8 mouse cellular contexts compared by ENCODE assay signal in the genomic region with DNA sequence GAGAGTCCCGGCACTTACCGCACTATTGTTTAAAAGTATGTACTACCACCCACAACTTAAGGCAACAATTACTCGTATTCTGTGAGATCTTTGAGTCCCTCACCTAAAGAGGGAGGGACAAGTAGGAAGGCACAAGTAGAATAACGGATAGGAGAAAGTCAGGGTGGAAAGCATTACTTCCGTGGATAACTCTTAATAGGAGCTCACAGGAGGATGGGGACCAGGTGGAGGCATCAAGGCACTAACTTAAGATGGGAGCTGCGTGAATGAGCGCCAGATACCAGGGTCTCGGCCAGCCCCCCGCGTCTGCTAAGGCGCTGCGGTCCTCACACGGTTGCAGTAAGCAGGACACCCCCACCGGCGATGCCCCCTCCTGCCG. TPM values are rescaled to one million over a fixed set of nuclear protein-coding genes. Genes with fewer than 3 reads are reported as not detected.
DNase-seq lines count a peak whose midpoint lies in the region; ATAC-seq and TF ChIP-seq lines count a peak whose summit lies in the region.

No protein-coding gene starts in this region.

- TF ChIP-seq POLR2A in cortical plate, adult 2 months (IDR thresholded peaks at IDR 0.05; ENCODE audit: extremely low read depth, insufficient read depth, low read length), result no peak
- no peak for TF ChIP-seq POLR2A in myocyte (IDR thresholded peaks at IDR 0.05; ENCODE audit: insufficient read length, low read depth)

- intact Hi-C loops in left cerebral cortex, adult 2 months (cut with DNase I), result loop anchor here (2.0 to 5.0 kb wide), 3 partner anchors 28 to 756 kb away; a partner anchor contains a TSS
- intact Hi-C loops in gastrocnemius, postnatal 36 days (cut with DNase I), result no loop called here

- H3K9ac ChIP-seq in intestine, embryonic 14.5 days (ENCODE audit: low read length), result peak overlapping the region; percentile 85

- H3ac ChIP-seq in myocyte (ENCODE audit: control insufficient read depth, insufficient read length), result peak overlapping the region; percentile 48

- H3K36me3 ChIP-seq in intestine, embryonic 14.5 days (ENCODE audit: control insufficient read depth, insufficient read depth, low read length), result 0 out of 2 replicates have a peak, but pooled peaks cover 6% of the 10 kb centered on the region
- peaks cover 7% of the 10 kb centered on the region for H3K36me3 ChIP-seq in myocyte (ENCODE audit: control insufficient read depth, insufficient read depth)

- ATAC-seq in intestine, embryonic 14.5 days (replicated peaks; ENCODE audit: low FRiP score, low TSS enrichment, low read depth), result no peak; the same call in 1 of the 2 replicates
- ATAC-seq in erythroid progenitor cell, adult 5-6 weeks (replicated peaks; ENCODE audit: low FRiP score, poor library complexity, severe bottlenecking), result no peak

- H3K27ac ChIP-seq in left cerebral cortex, adult 2 months, result peak overlapping the region; percentile 100
- H3K27ac ChIP-seq in cortical plate, adult 2 months (ENCODE audit: insufficient read depth, low read length), result no peak overlapping the region
- peak overlapping the region; percentile 98 for H3K27ac ChIP-seq in intestine, embryonic 14.5 days (ENCODE audit: low read depth)

- no peaks in the 10 kb centered on the region for H3K27me3 ChIP-seq in intestine, embryonic 14.5 days (replicated peaks; ENCODE audit: control insufficient read depth, insufficient read depth, low read length)
- no peaks in the 10 kb centered on the region for H3K27me3 ChIP-seq in myocyte (ENCODE audit: control insufficient read depth, insufficient read depth, insufficient read length)

- H3K9me3 ChIP-seq in intestine, embryonic 14.5 days (ENCODE audit: control insufficient read depth, low read length), result no peaks in the 10 kb centered on the region

- H3K79me2 ChIP-seq in myocyte (ENCODE audit: control insufficient read depth, insufficient read depth), result peaks cover 75% of the 10 kb centered on the region

- DNase-seq in left cerebral cortex, adult 2 months (ENCODE audit: extremely low spot score in 1 of 2, low spot score in 2 of 2), result no peak
- no peak for DNase-seq in left cerebral cortex, adult 18-20 months (ENCODE audit: low spot score in 2 of 2)
- DNase-seq in intestine, embryonic 14.5 days (ENCODE audit: low spot score), result no peak
- DNase-seq in urinary bladder, postnatal 10 days (ENCODE audit: low spot score), result no peak
- no peak for DNase-seq in gastrocnemius, postnatal 36 days

- H3K4me3 ChIP-seq in left cerebral cortex, adult 2 months, result peak overlapping the region; percentile 61
- H3K4me3 ChIP-seq in cortical plate, adult 2 months (ENCODE audit: insufficient read depth, low read length), result peak overlapping the region; percentile 67
- peak overlapping the region; percentile 73 for H3K4me3 ChIP-seq in intestine, embryonic 14.5 days (ENCODE audit: low read depth, low read length)
- H3K4me3 ChIP-seq in myocyte, result peak overlapping the region; percentile 99

- WGBS in intestine, embryonic 14.5 days, result under 1% methylated on average over 16 of the region's 16 CpGs

- no peaks in the 10 kb centered on the region for H3K4me1 ChIP-seq in cortical plate, adult 2 months (ENCODE audit: control insufficient read depth, insufficient read depth, low read length)
- H3K4me1 ChIP-seq in intestine, embryonic 14.5 days (replicated peaks; ENCODE audit: control insufficient read depth, insufficient read depth, low read length), result peaks cover 24% of the 10 kb centered on the region

- H3K4me2 ChIP-seq in intestine, embryonic 14.5 days (ENCODE audit: low read length), result peak overlapping the region; percentile 80
- H3K4me2 ChIP-seq in myocyte (ENCODE audit: low read depth), result peak overlapping the region; percentile 87

- no peak for TF ChIP-seq CTCF in left cerebral cortex, adult 2 months (IDR thresholded peaks at IDR 0.05)
- TF ChIP-seq CTCF in cortical plate, adult 2 months (IDR thresholded peaks at IDR 0.05; ENCODE audit: extremely low read depth, insufficient read depth, low read length), result no peak

TF ChIP-seq in myocyte, 11 proteins besides CTCF, POLR2A, EP300 and RAD21:
- TF ChIP-seq E2F4 (IDR thresholded peaks at IDR 0.05; ENCODE audit: insufficient read depth) (no peak), REST (IDR thresholded peaks at IDR 0.05; ENCODE audit: insufficient read depth, insufficient read length) (no peak), SRF (IDR thresholded peaks at IDR 0.05; ENCODE audit: control insufficient read depth, insufficient read length, low read depth) (peak; percentile 23)
TF ChIP-seq in myocyte: peak in this region for 1.

RNA-seq across cellular contexts. Expression of a gene that starts 0.3 kb away (rescaled TPM):
- 10 to 100 TPM; 60.6 to 62.3 TPM for total RNA-seq in left cerebral cortex, adult 2 months (2021)
- 10 to 100 TPM; 59.5 to 62.8 TPM for total RNA-seq in left cerebral cortex, adult 18-20 months (2021)
- 97.8 and 111 TPM in 2 replicates for polyA plus RNA-seq in cortical plate, adult 2 months (2012; rRNA removed)
- 424 and 457 TPM in 2 replicates for polyA plus RNA-seq in intestine, embryonic 14.5 days (2014; fragmentation: Nextera tagmentation; extraction: Ambion mirVana)
- polyA plus RNA-seq in myocyte (2012; fragmentation: generic; extraction: Trizol), result 363 TPM
- 15.1 and 53.0 TPM in 2 replicates for total RNA-seq in erythroid progenitor cell, adult 5-6 weeks (2015; ENCODE audit: low replicate concordance)
- 14.5 and 24.8 TPM in 2 replicates for total RNA-seq in erythroid progenitor cell, adult 5-6 weeks (2017; ENCODE audit: low replicate concordance)
- total RNA-seq in gastrocnemius, postnatal 36 days (2021), result 100 to 1,000 TPM; 108 to 113 TPM

RNA-seq across cellular contexts. Expression of a gene that starts 0.4 kb away (rescaled TPM):
- total RNA-seq in left cerebral cortex, adult 2 months (2021), result 10 to 100 TPM; 14.3 to 19.4 TPM
- 10 to 100 TPM; 13.6 to 15.8 TPM for total RNA-seq in left cerebral cortex, adult 18-20 months (2021)
- polyA plus RNA-seq in cortical plate, adult 2 months (2012; rRNA removed), result 18.3 and 18.7 TPM in 2 replicates
- polyA plus RNA-seq in intestine, embryonic 14.5 days (2014; fragmentation: Nextera tagmentation; extraction: Ambion mirVana), result 92.4 and 93.1 TPM in 2 replicates
- 41.8 TPM for polyA plus RNA-seq in myocyte (2012; fragmentation: generic; extraction: Trizol)
- total RNA-seq in erythroid progenitor cell, adult 5-6 weeks (2015; ENCODE audit: low replicate concordance), result 3.2 and 12.6 TPM in 2 replicates
- 8.0 and 33.3 TPM in 2 replicates for total RNA-seq in erythroid progenitor cell, adult 5-6 weeks (2017; ENCODE audit: low replicate concordance)
- 10 to 100 TPM; 25.5 to 28.4 TPM for total RNA-seq in gastrocnemius, postnatal 36 days (2021)

RNA-seq across cellular contexts. Expression of a gene that starts 30.1 kb away (rescaled TPM):
- total RNA-seq in left cerebral cortex, adult 2 months (2021), result 1 to 10 TPM; 4.4 to 4.7 TPM
- total RNA-seq in left cerebral cortex, adult 18-20 months (2021), result 1 to 10 TPM; 3.4 to 4.8 TPM
- polyA plus RNA-seq in cortical plate, adult 2 months (2012; rRNA removed), result 4.4 and 4.8 TPM in 2 replicates
- polyA plus RNA-seq in intestine, embryonic 14.5 days (2014; fragmentation: Nextera tagmentation; extraction: Ambion mirVana), result 8.5 and 8.7 TPM in 2 replicates
- 1.9 TPM for polyA plus RNA-seq in myocyte (2012; fragmentation: generic; extraction: Trizol)
- 6.5 and 10.9 TPM in 2 replicates for total RNA-seq in erythroid progenitor cell, adult 5-6 weeks (2015; ENCODE audit: low replicate concordance)
- 4.5 and 5.1 TPM in 2 replicates for total RNA-seq in erythroid progenitor cell, adult 5-6 weeks (2017; ENCODE audit: low replicate concordance)
- total RNA-seq in gastrocnemius, postnatal 36 days (2021), result 1 to 10 TPM; 1.2 to 1.8 TPM

RNA-seq across cellular contexts. Expression of a gene that starts 60.0 kb away (rescaled TPM):
- not detected for total RNA-seq in left cerebral cortex, adult 2 months (2021)
- total RNA-seq in left cerebral cortex, adult 18-20 months (2021), result not detected
- not detected in 2 replicates for polyA plus RNA-seq in cortical plate, adult 2 months (2012; rRNA removed)
- 0.05 TPM in 1 of 2 replicates, not detected in the other for polyA plus RNA-seq in intestine, embryonic 14.5 days (2014; fragmentation: Nextera tagmentation; extraction: Ambion mirVana)
- not detected for polyA plus RNA-seq in myocyte (2012; fragmentation: generic; extraction: Trizol)
- total RNA-seq in erythroid progenitor cell, adult 5-6 weeks (2015; ENCODE audit: low replicate concordance), result not detected in 2 replicates
- not detected in 2 replicates for total RNA-seq in erythroid progenitor cell, adult 5-6 weeks (2017; ENCODE audit: low replicate concordance)
- not detected for total RNA-seq in gastrocnemius, postnatal 36 days (2021)
